Mouse (Mus musculus) frontal cortex, adult 2 months (tissue): ENCODE results near the gene Nsmce4a. TPM values are rescaled to one million over a fixed set of nuclear protein-coding genes. Genes with fewer than 3 reads are reported as not detected.
"Not testable (repeated sequence)": the region's sequence is repeated elsewhere in the genome, so short reads cannot be mapped to it uniquely, and the experiment has no call there.

Source experiments
- DNase-seq, 2 experiments: peaks; one replicate each; pipeline ENCODE4 v3.0.0; 2022; ENCODE audit warnings: low spot score in 1 of 2; ENCODE audit errors: extremely low spot score in 1 of 2
- polyA plus RNA-seq: library from polyadenylated mRNA; depleted of rRNA; stranded (reverse); fragments of >200 nt; gene quantifications from 2 replicates; pipeline ENCODE4 v1.2.3, GENCODE M21; 2012; rRNA removed

Nsmce4a gene
- polyA plus RNA-seq, result 44.1 and 49.5 TPM in 2 replicates

- DNase-seq, result no peak
These were observed at the start of gene Nsmce4a for GRCm38 (mm10) chr7:130572821-130573220. TSS of gene Nsmce4a (minus strand) at chr7:130573118.

GRCm38 (mm10) chr7:130622359-130622758 lies 49.4 kb upstream of the Nsmce4a start:
- no peak for DNase-seq

GRCm38 (mm10) chr7:130621953-130622352 lies 49.0 kb upstream of the Nsmce4a start:
- no peak for DNase-seq

- no peak for DNase-seq
These were observed 48.1 kb upstream of the Nsmce4a start for GRCm38 (mm10) chr7:130621068-130621467.

GRCm38 (mm10) chr7:130617591-130617990 lies 44.7 kb upstream of the Nsmce4a start:
- DNase-seq, result no peak

- DNase-seq, result no peak
These were observed 41.1 kb upstream of the Nsmce4a start for GRCm38 (mm10) chr7:130613973-130614372.

GRCm38 (mm10) chr7:130606958-130607357 lies 34.0 kb upstream of the Nsmce4a start:
- DNase-seq, result no peak

GRCm38 (mm10) chr7:130605111-130605510 lies 32.2 kb upstream of the Nsmce4a start:
- no peak for DNase-seq

GRCm38 (mm10) chr7:130604390-130604789 lies 31.5 kb upstream of the Nsmce4a start:
- DNase-seq, result peak; percentile 28 to 48

GRCm38 (mm10) chr7:130603556-130603955 lies 30.6 kb upstream of the Nsmce4a start:
- peak; percentile 69 to 80 for DNase-seq

GRCm38 (mm10) chr7:130602804-130603203 lies 29.9 kb upstream of the Nsmce4a start:
- DNase-seq, result no peak

- no peak for DNase-seq
These were observed 27.6 kb upstream of the Nsmce4a start for GRCm38 (mm10) chr7:130600546-130600945.

GRCm38 (mm10) chr7:130600074-130600473 lies 27.2 kb upstream of the Nsmce4a start:
- DNase-seq, result no peak

- DNase-seq, result no peak
These were observed 24.6 kb upstream of the Nsmce4a start for GRCm38 (mm10) chr7:130597546-130597945.

- DNase-seq, result not testable (repeated sequence)
These were observed 23.3 kb upstream of the Nsmce4a start for GRCm38 (mm10) chr7:130596079-130596855.

- DNase-seq, result not testable (repeated sequence)
These were observed 20.7 kb upstream of the Nsmce4a start for GRCm38 (mm10) chr7:130593375-130594239.

GRCm38 (mm10) chr7:130592975-130593374 lies 20.1 kb upstream of the Nsmce4a start:
- DNase-seq, result not testable (repeated sequence)

GRCm38 (mm10) chr7:130590845-130591437 lies 18.0 kb upstream of the Nsmce4a start:
- DNase-seq, result no peak

GRCm38 (mm10) chr7:130590081-130590828 lies 17.3 kb upstream of the Nsmce4a start:
- DNase-seq, result peak in 1 of 2 experiments; percentile 38

- DNase-seq, result no peak
These were observed 13.7 kb upstream of the Nsmce4a start for GRCm38 (mm10) chr7:130586521-130587072.
